Mouse (Mus musculus): ENCODE data around the gene Car14. TPM values are rescaled to one million over a fixed set of nuclear protein-coding genes. Genes with fewer than 3 reads are reported as not detected.
"Not testable (repeated sequence)": the region's sequence is repeated elsewhere in the genome, so short reads cannot be mapped to it uniquely, and the experiment has no call there.

Gene Car14
- total RNA-seq, 2 experiments from 2014 or later, result 137 to 170 TPM

- DNase-seq, result no peak
These were observed 20.6 kb upstream of the Car14 start for GRCm38 (mm10) chr3:95925087-95925486.

DNA sequence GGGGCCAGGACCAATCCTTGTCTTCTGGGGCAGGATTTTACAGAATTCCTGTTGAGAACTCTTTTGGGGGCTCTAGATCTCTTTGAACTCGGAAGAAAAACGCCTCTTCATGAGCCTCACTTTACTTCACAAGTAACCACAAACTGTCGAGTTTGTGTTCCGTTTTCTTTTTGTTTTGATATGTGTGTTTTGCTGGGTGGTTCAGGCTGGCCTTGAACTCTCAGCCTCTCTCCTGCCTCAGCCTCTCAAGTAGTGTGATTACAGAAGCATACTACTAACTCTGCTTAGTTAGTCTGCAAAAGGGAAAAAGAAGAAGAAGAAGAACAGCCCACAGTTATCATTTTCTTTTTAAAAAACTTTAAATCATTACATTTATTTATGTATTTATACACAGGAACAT, 19.7 kb upstream of the Car14 start:
- no peak for DNase-seq

- not testable (repeated sequence) for DNase-seq
These were observed 18.9 kb upstream of the Car14 start for GRCm38 (mm10) chr3:95923429-95923828.

DNA sequence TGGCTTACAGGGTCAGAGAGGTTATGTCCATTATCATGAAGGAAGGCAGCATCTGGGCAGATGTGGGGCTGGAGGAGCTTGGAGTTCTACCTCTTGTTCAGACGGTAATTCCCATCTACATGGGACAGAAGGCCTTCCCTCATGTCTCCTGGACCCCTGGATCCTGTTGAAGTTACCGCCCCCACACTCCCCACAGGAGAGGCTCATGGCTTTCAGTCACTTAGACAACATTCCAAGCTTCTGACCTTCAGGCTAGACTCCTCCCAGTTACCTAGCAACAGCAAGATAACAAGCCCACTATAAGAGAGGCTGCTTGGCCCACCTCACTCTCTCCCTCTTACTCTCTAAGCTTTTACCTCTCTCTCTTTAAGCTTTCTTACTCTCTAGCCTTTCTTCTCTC, 16.0 kb upstream of the Car14 start:
- DNase-seq, result not testable (repeated sequence)

DNA sequence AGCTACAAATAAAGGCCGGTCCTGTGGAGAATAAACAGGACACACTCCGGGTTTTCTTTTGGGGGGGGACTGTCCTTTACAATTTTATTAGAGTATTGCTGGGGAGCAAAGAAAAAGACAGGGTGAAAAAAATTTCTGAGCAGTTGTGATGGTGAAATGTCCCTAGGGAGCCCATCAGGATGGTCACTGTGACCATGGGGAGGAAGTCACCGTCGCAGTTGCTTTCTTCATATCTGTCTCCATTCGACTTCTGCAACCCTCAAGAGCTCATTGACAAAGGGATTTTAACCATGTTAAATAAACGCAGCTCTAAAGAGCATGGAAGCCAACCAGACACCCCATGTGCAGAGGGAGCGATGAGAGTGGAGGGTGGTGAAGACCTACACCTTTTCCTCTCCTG, 12.3 kb upstream of the Car14 start:
- no peak for DNase-seq

DNA sequence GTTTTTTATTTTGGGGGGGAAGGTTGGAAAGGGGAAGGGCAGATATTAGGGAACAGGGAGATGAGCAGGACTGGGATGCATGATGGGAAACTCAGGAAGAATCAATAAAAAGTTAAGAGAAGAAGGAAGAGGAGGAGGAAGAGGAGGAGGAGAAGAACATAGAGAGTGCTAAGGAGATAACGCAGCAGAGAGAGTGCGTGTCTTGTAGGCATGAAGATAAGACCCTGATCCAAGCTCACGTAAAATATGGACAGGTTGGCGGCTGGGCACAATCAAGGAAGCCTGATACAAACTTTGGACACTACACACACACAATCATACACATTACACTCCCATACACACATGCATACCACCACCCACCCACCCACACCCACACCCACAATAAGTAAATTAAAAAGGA, 10.2 kb upstream of the Car14 start:
- no peak for DNase-seq

DNA sequence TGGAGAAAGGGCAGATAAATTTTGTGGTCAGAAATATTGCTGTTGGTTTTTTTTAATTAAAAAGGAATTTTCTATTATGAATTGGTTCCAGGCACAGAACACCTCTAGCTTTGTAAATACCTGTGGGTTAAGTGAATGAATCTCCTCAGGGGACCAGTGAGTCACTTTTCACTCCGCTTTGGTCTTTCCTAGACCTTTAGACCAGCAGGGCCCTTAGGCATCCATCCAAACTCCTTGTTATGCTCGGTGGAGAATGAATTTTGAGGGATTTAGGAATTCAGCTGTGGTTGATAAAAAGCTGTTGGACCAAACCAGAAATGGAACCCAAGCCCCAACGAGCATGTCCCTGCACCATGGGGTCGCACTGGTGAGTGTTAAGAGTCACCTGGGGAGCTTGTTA, 3.1 kb upstream of the Car14 start:
- DNase-seq, result no peak

GRCm38 (mm10) chr3:95906860-95907259, 2.4 kb upstream of the Car14 start:
- peak; percentile 32 to 77 for DNase-seq

DNA sequence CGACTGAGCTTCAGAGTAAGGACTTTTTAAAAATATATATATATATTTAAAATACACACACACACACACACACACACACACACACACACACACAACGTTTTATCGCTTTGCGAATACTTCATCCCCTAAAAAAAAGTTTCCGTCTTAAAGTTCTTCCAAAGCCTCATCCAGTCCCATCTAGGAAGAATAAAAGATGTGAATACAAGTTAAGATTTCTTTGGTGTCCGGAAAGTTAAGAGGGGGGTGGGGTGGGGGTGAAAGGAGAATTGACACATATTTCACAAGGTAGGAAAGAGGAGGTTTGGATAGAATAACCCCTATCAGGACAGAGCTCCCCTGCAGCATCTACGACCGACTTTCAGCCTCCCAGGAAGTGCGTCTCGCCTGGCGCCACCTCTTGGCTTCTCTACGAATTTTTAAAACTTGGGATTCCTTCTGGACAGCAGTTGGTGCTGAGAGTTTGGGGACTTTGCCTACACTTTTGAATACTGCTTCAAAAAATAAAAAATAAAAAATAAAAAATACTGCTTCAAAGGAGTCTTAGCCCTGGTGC, 1.5 kb upstream of the Car14 start:
- peak; percentile 62 to 72 for DNase-seq

DNA sequence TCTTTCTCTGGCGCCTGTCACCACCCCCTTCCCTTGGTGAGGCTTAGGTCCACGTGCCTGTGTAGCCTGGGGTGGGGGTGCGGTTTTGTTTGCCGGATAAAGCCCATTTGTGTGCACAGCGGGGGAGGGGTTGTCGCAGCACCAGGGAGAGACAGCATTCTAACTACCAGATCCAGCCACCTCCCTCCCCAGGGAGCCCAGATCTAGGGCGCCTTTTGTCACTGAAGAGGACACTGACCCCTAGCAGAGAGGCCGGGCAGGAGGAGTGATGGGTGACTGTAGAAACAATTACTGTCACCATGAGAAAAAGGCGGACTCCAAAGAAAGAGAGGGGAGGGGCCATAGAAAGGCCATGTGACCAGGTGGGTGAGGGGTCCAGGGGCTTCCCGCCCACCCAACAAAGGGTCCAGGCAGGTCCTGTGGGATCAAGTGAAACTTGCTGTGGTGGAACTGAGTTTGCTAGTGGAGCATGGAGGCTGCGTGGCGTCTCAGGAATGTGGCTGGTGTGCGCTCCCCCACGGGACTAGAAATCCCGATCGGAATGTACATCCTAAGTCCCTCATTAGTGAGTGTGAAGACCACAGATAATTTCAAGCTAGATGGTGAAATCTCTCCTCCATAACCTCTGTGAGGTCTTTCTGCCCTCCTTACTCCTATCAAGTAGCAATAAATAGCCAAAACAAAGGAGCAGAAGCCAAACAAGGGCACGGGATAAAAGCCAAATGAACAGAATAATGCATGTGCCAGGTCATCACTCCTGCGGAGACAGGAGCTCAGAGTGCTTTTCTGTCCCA, 852 bp upstream of the Car14 start:
- DNase-seq, result peak; percentile 43 to 48

GRCm38 (mm10) chr3:95903753-95904502, 563 bp downstream of the Car14 start:
- peak in 1 of 2 experiments; percentile 47 for DNase-seq

DNA sequence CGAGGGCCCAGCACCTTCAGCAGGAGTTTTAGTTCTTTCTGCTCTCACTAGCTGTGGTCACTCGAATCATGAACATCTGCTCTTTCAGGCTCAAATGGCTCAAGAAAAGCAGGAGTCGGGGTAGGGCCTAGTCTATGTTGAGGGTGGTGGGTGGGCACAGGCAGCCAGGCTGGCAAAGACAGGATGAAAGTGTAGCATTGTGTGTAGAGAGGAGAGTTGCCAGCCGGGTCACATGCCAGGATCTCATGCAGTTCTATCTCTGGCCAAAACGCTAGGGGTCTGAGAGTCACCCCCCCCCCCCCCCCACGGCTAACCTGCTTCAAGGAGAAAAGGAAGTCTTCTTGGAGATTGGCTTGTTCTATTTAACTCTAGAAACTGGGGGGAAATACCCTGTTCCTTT, 1.8 kb downstream of the Car14 start:
- peak; percentile 21 to 52 for DNase-seq

DNA sequence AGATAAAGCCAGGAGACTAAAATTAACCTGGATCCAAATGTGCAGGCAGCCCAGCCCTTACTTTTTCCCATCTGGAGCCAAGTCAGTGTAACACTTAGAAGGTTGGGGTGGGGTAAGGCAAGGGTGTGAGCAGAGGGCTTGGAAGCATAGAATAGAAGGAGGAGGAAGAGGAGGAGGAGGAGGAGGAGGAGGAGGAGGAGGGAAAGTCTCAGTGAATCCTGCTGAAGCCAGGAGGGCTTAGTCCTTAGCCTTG, 2.2 kb downstream of the Car14 start:
- peak in 1 of 2 experiments; percentile 36 for DNase-seq

DNA sequence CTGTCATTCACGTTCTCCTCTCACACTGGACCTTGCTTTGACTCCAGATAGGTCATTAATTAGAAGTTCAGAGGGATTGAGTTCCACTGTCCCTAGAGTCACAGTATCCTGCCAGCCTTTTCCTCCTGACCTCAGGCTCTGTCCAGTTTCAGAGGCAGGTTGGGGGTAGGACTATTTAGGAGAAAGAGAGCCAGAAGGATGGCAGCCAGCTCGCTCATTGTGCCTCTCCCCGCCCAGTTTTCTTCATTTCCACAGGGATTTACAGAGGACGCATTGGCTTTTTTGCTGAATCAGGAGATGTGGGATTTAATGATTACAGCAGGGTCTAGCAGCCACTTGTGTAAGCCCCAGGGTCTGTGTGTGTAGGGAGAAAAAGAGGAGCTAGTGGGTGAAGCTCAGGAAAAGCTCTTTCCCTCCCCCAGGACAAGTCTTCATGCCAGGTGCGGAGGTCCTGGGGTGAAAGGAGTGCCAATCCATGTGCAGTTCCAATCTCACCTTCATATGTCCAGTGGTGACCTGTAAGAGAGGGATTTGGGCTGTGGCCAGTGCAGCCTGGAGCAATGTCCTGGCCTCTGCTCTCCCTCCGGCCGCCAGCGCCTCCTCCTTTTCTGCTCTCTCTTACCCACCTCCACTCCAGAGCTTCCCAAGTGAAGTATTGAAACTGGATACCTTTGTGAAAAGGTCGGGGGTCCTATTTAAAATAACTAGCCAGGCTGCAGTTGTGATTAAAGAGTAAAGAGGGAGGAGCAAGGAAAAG, 2.7 kb downstream of the Car14 start:
- DNase-seq, result peak; percentile 47 to 51

DNA sequence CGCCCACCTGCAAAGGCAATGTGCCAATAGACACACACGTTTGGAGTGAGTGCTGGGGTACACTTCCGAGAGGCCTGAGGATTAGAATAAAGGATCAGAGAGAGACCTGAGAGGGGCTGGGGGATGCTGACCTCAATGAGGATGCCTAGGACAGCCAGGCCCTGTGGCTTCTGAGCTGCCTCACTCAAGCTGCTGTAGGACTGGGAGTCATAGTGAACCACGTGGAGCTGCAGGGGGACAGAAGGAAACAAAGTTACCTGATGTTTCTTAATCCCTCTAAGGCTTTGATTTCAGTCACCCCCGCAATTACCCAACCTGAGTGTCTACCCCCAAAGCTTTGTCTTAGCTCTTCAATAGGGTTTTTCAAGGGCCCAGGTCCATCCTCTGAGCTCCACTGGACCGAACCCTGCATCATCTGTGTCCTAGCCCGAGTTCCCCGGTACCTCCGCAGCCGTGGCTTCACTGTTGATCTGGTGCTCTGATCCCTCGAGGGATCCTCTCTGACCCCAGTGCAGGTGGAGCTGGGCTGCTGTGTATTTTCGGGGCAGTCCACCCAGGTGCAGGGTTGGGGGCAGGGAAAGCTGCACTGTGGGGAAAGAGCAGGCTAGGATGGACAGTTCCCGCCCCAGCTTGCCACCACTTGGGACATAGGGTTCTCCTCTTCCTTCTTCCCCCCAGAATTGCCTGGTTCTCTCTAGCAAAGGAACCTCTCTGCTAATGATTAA, 4.5 kb downstream of the Car14 start:
- DNase-seq, result no peak

GRCm38 (mm10) chr3:95895501-95895900, 9.0 kb downstream of the Car14 start:
- not testable (repeated sequence) for DNase-seq

- peak; percentile 75 to 77 for DNase-seq
These were observed 10.0 kb downstream of the Car14 start for GRCm38 (mm10) chr3:95894317-95895160.

GRCm38 (mm10) chr3:95893606-95894316, 10.7 kb downstream of the Car14 start, which contains the start of gene Aph1a:
TSS of gene Aph1a (plus strand) at chr3:95893969.
- peak; percentile 97 to 99 for DNase-seq

GRCm38 (mm10) chr3:95893126-95893525, 11.4 kb downstream of the Car14 start:
- no peak for DNase-seq
